Comparison of ENCODE assay signal across 9 mouse cellular contexts in the genomic region with DNA sequence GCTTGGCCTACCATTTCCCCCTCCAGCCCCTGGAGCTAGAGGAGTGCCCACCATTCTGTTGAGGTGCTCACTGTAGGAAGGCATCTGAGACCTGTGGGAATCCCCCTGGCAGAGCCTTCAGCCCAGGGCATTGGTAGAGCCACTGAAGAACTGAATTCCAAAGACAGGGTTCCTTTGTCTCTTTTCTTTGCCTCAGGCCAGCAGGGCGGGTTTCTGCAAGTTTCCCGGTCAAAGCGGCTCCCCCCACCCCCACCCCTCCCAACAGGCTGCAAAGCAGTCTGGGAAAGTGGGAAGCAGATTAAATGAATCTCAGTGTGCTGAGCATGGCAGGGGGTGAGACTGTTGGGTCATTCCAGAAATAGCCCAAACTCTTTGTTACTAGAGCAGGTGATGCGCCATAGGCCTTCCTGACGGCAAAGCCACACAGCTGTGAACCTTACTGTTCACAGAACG. TPM values are rescaled to one million over a fixed set of nuclear protein-coding genes. Genes with fewer than 3 reads are reported as not detected.
A peak's percentile ranks its signal among the peaks of the same experiment; 100 is the strongest.
DNase-seq lines count a peak whose midpoint lies in the region; ATAC-seq and TF ChIP-seq lines count a peak whose summit lies in the region.
"Had no signal": no experiment of that assay in that cellular context is flagged by ENCODE, and none has a peak within 500 bp of the region (broad histone marks: within the 10 kb centered on the region; RNA-seq: fewer than 3 reads in every experiment).

No protein-coding gene starts in this region.

- no peaks in the 10 kb centered on the region for H3K27me3 ChIP-seq in kidney, embryonic 16.5 days (ENCODE audit: insufficient read depth, low read length)
- H3K27me3 ChIP-seq in hindbrain, embryonic 14.5 days (ENCODE audit: control insufficient read depth, insufficient read depth, low read length), result no peaks in the 10 kb centered on the region

- DNase-seq in kidney, adult 9 months, result no peak
- peak; percentile 52 for DNase-seq in embryo, embryonic 10 days (ENCODE audit: low spot score)
- DNase-seq in hindbrain, embryonic 14.5 days (ENCODE audit: low spot score), result no peak
- DNase-seq in layer of hippocampus, adult 9-11 months, result no peak
- no peak for DNase-seq in right cerebral cortex, postnatal 4 days
- no peak for DNase-seq in urinary bladder, postnatal 36 days (ENCODE audit: low spot score in 2 of 2)
- DNase-seq: adrenal gland, adult 2 months had no signal

- no peak for TF ChIP-seq CTCF in olfactory bulb, adult 2 months (IDR thresholded peaks at IDR 0.05; ENCODE audit: insufficient read depth, low read depth, low read length)

- H3K4me2 ChIP-seq in kidney, embryonic 16.5 days (replicated peaks; ENCODE audit: low read depth, low read length), result peak overlapping the region; percentile 22
- peak overlapping the region; percentile 33 for H3K4me2 ChIP-seq in hindbrain, embryonic 14.5 days (replicated peaks)

- ATAC-seq in kidney, embryonic 16.5 days (ENCODE audit: low FRiP score, low TSS enrichment), result no peak
- no peak for ATAC-seq in hindbrain, embryonic 14.5 days (ENCODE audit: low FRiP score)

- no peak for TF ChIP-seq POLR2A in olfactory bulb, adult 2 months (IDR thresholded peaks at IDR 0.05; ENCODE audit: insufficient read depth, low read depth, low read length)

- no peaks in the 10 kb centered on the region for H3K9me3 ChIP-seq in kidney, embryonic 16.5 days (ENCODE audit: low read length)
- H3K9me3 ChIP-seq in hindbrain, embryonic 14.5 days (ENCODE audit: control insufficient read depth, low read length), result no peaks in the 10 kb centered on the region

- peak overlapping the region; percentile 95 for H3K27ac ChIP-seq in kidney, embryonic 16.5 days (ENCODE audit: low read length)
- peak overlapping the region; percentile 82 for H3K27ac ChIP-seq in hindbrain, embryonic 14.5 days
- H3K27ac ChIP-seq in olfactory bulb, adult 2 months (ENCODE audit: insufficient read depth, low read depth, low read length), result peak overlapping the region; percentile 65; the same call in 1 of the 2 replicates

- H3K4me3 ChIP-seq in kidney, embryonic 16.5 days (ENCODE audit: low read length), result no peak overlapping the region
- no peak overlapping the region; the same call in 1 of the 2 replicates for H3K4me3 ChIP-seq in hindbrain, embryonic 14.5 days (replicated peaks; ENCODE audit: low read length)
- no peak overlapping the region for H3K4me3 ChIP-seq in olfactory bulb, adult 2 months (ENCODE audit: insufficient read depth, low read depth, low read length)

- H3K4me1 ChIP-seq in kidney, embryonic 16.5 days (ENCODE audit: insufficient read depth, low read length), result peaks cover 78% of the 10 kb centered on the region
- peaks cover 60% of the 10 kb centered on the region for H3K4me1 ChIP-seq in hindbrain, embryonic 14.5 days (replicated peaks; ENCODE audit: control insufficient read depth, insufficient read depth, low read length)
- H3K4me1 ChIP-seq in olfactory bulb, adult 2 months (ENCODE audit: control insufficient read depth, insufficient read depth, low read length), result peaks cover 47% of the 10 kb centered on the region

- H3K36me3 ChIP-seq in kidney, embryonic 16.5 days (ENCODE audit: insufficient read depth, low read length), result 0 out of 2 replicates have a peak, but pooled peaks cover 2% of the 10 kb centered on the region
- H3K36me3 ChIP-seq in hindbrain, embryonic 14.5 days (replicated peaks; ENCODE audit: control insufficient read depth, insufficient read depth), result peaks cover 25% of the 10 kb centered on the region

- 35% methylated on average over 6 of the region's 6 CpGs for WGBS in kidney, embryonic 16.5 days
- 2% methylated on average over 6 of the region's 6 CpGs for WGBS in hindbrain, embryonic 14.5 days
- WGBS in olfactory bulb, adult 2 months, result 8% methylated on average over 6 of the region's 6 CpGs

- peak overlapping the region; percentile 48 for H3K9ac ChIP-seq in kidney, embryonic 16.5 days (replicated peaks; ENCODE audit: low read length)
- H3K9ac ChIP-seq in hindbrain, embryonic 14.5 days, result peak overlapping the region; percentile 34; the same call in 1 of the 2 replicates

RNA-seq across cellular contexts. Expression of gene A3galt2, which starts 18.0 kb away (rescaled TPM):
- polyA plus RNA-seq in kidney, embryonic 16.5 days (2015; fragmentation: Nextera tagmentation; extraction: Ambion mirVana), result 0.24 and 0.35 TPM in 2 replicates
- 0.21 and 0.41 TPM in 2 replicates for polyA plus RNA-seq in hindbrain, embryonic 14.5 days (2014; fragmentation: Nextera tagmentation; extraction: Ambion mirVana)
- not detected in 2 replicates for polyA plus RNA-seq in olfactory bulb, adult 2 months (2012; ENCODE audit: insufficient read depth, insufficient read length, low replicate concordance, missing spikeins)
